Mouse (Mus musculus): ENCODE data around the gene Grik1. TPM values are rescaled to one million over a fixed set of nuclear protein-coding genes. Genes with fewer than 3 reads are reported as not detected.

Grik1 gene
- polyA plus RNA-seq, 1 experiment, result not detected

DNA sequence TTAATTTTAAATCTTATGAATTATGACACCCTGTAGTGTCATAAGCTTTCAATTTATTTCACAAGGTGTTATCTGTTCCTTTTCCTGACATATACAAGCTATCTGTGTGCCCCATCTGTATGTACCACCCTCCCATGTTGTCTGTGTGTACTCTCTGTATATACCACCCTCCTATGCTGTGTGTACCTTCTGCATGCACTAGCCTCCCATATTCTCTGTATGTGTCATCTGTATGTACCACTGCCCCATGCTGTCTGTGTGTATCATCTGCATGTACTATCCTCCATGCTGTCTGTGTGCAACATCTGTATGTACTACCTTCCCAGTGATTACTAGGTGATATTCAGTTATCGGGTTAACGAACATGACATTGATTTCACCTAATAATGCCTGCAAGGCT lies 148.5 kb downstream of the Grik1 start:
- H3K27me3 ChIP-seq (ENCODE audit: control insufficient read depth, insufficient read depth, low read length, poor library complexity, severe bottlenecking), result no peaks in the 10 kb centered on the region
- H3K9ac ChIP-seq (ENCODE audit: low read depth, poor library complexity, severe bottlenecking), result no peak overlapping the region
- no peaks in the 10 kb centered on the region for H3K9me3 ChIP-seq (replicated peaks; ENCODE audit: control insufficient read depth, insufficient read depth, low read length, poor library complexity, severe bottlenecking)
- TF ChIP-seq POLR2A (IDR thresholded peaks at IDR 0.05; ENCODE audit: insufficient read depth, low read length) (no peak), EP300 (IDR thresholded peaks at IDR 0.05; ENCODE audit: insufficient read depth, low read depth, low read length) (no peak), CTCF (IDR thresholded peaks at IDR 0.05; ENCODE audit: low read depth, low read length) (no peak)
- H3K4me3 ChIP-seq (ENCODE audit: low read depth, low read length), result no peak overlapping the region
- H3K4me1 ChIP-seq (ENCODE audit: control insufficient read depth, insufficient read depth, low read length), result no peaks in the 10 kb centered on the region
- H3K36me3 ChIP-seq (ENCODE audit: control insufficient read depth, insufficient read depth, low read length, poor library complexity, severe bottlenecking), result no peaks in the 10 kb centered on the region
- H3K27ac ChIP-seq (ENCODE audit: insufficient read depth, low read length), result no peak overlapping the region

DNA sequence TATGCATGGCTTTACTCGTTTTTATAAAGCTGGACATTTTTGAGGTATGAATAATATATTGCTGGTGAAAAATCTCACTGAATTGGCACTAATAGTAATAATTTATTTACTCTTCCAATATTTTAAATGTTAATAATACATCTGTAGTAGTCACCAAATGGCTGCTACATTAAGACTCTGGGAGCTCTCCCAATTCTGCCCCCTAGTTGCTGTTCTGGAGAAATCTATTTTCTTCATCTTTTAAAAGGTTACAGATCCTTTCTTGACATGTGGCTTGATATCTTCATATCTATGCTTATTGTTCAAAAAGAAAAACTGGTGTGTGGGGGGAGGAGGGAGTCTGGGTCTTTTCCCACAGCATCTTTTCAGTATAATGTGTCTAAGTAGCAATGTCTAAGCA lies 151.2 kb downstream of the Grik1 start:
- Histone ChIP-seq H3K4me1 (ENCODE audit: control insufficient read depth, insufficient read depth, low read length) (no peaks in the 10 kb centered on the region), H3K27ac (ENCODE audit: insufficient read depth, low read length) (no peak overlapping the region), H3K36me3 (ENCODE audit: control insufficient read depth, insufficient read depth, low read length, poor library complexity, severe bottlenecking) (no peaks in the 10 kb centered on the region), H3K9me3 (replicated peaks; ENCODE audit: control insufficient read depth, insufficient read depth, low read length, poor library complexity, severe bottlenecking) (no peaks in the 10 kb centered on the region), H3K27me3 (ENCODE audit: control insufficient read depth, insufficient read depth, low read length, poor library complexity, severe bottlenecking) (no peaks in the 10 kb centered on the region), H3K9ac (ENCODE audit: low read depth, poor library complexity, severe bottlenecking) (no peak overlapping the region), H3K4me3 (ENCODE audit: low read depth, low read length) (no peak overlapping the region)
- TF ChIP-seq POLR2A (IDR thresholded peaks at IDR 0.05; ENCODE audit: insufficient read depth, low read length) (no peak), EP300 (IDR thresholded peaks at IDR 0.05; ENCODE audit: insufficient read depth, low read depth, low read length) (no peak), CTCF (IDR thresholded peaks at IDR 0.05; ENCODE audit: low read depth, low read length) (no peak)

DNA sequence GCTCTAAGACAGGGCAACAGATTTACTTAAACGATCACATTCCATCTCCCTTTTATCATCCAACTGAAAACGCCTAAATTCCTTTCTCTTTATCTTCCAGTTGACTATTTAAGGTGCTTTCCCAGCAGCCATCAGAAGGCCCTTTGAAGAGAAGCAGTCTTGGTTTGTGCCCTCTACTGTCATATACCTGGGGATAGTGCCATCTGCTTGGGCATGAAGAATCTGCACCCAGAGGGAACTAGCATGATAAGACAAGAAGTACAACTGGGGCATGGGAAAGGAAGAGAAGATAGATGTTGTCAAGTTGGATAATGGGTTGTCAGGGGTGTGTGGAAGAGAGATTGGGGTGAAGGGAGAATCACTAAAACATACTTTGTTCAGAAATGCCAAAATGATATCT lies 157.1 kb downstream of the Grik1 start:
- H3K4me1 ChIP-seq (ENCODE audit: control insufficient read depth, insufficient read depth, low read length), result no peaks in the 10 kb centered on the region
- H3K9ac ChIP-seq (ENCODE audit: low read depth, poor library complexity, severe bottlenecking), result no peak overlapping the region
- H3K9me3 ChIP-seq (replicated peaks; ENCODE audit: control insufficient read depth, insufficient read depth, low read length, poor library complexity, severe bottlenecking), result no peaks in the 10 kb centered on the region
- H3K27ac ChIP-seq (ENCODE audit: insufficient read depth, low read length), result no peak overlapping the region
- no peaks in the 10 kb centered on the region; the same call in 1 of the 2 replicates for H3K27me3 ChIP-seq (ENCODE audit: control insufficient read depth, insufficient read depth, low read length, poor library complexity, severe bottlenecking)
- no peaks in the 10 kb centered on the region for H3K36me3 ChIP-seq (ENCODE audit: control insufficient read depth, insufficient read depth, low read length, poor library complexity, severe bottlenecking)
- TF ChIP-seq POLR2A (IDR thresholded peaks at IDR 0.05; ENCODE audit: insufficient read depth, low read length), result no peak
- TF ChIP-seq EP300 (IDR thresholded peaks at IDR 0.05; ENCODE audit: insufficient read depth, low read depth, low read length), result no peak
- TF ChIP-seq CTCF (IDR thresholded peaks at IDR 0.05; ENCODE audit: low read depth, low read length), result no peak
- no peak overlapping the region for H3K4me3 ChIP-seq (ENCODE audit: low read depth, low read length)

DNA sequence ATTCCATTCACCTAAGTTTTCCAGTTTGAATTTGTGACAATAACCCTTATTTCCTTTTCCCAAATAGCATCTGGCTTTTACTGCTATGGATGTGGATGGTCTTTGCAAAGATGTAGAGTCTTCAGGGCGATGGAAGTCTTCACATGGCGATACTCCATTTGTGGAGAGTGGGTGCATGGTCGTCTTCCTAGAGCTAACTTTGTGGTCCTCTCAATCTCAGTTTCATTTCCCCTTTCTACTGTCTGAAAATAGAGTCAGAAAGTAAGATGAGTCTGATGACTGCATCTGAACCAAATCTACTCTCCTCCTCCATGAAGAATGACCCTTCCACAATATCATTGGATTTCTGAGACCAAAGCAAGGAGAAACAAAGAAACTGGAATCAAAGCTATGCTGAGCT lies 159.0 kb downstream of the Grik1 start:
- H3K9me3 ChIP-seq (replicated peaks; ENCODE audit: control insufficient read depth, insufficient read depth, low read length, poor library complexity, severe bottlenecking), result no peaks in the 10 kb centered on the region
- H3K27me3 ChIP-seq (ENCODE audit: control insufficient read depth, insufficient read depth, low read length, poor library complexity, severe bottlenecking), result no peaks in the 10 kb centered on the region; the same call in 1 of the 2 replicates
- no peaks in the 10 kb centered on the region for H3K4me1 ChIP-seq (ENCODE audit: control insufficient read depth, insufficient read depth, low read length)
- no peak for TF ChIP-seq CTCF (IDR thresholded peaks at IDR 0.05; ENCODE audit: low read depth, low read length)
- TF ChIP-seq POLR2A (IDR thresholded peaks at IDR 0.05; ENCODE audit: insufficient read depth, low read length), result no peak
- TF ChIP-seq EP300 (IDR thresholded peaks at IDR 0.05; ENCODE audit: insufficient read depth, low read depth, low read length), result no peak
- H3K36me3 ChIP-seq (ENCODE audit: control insufficient read depth, insufficient read depth, low read length, poor library complexity, severe bottlenecking), result no peaks in the 10 kb centered on the region
- H3K27ac ChIP-seq (ENCODE audit: insufficient read depth, low read length), result no peak overlapping the region
- no peak overlapping the region for H3K9ac ChIP-seq (ENCODE audit: low read depth, poor library complexity, severe bottlenecking)
- H3K4me3 ChIP-seq (ENCODE audit: low read depth, low read length), result no peak overlapping the region

DNA sequence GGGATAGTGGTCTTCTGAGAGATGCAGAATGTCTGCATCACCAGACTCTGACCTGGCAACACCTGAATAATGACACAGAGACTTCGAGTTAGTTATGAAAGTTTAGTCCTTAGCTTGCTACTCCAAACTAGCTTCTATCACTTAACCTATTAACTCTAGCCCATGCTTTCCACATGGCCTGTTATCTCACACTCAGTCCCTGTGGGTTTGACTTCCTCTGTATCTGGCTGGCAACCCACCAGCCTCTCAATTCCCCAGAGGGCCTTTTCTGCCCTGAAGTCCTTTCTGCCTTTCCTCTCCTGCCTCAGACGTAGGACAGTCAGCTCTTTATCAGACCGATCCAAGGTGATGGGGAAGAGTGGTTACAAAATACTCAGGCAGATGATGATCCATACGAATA lies 165.0 kb downstream of the Grik1 start:
- no peaks in the 10 kb centered on the region for H3K4me1 ChIP-seq (ENCODE audit: control insufficient read depth, insufficient read depth, low read length)
- no peak overlapping the region for H3K27ac ChIP-seq (ENCODE audit: insufficient read depth, low read length)
- H3K27me3 ChIP-seq (ENCODE audit: control insufficient read depth, insufficient read depth, low read length, poor library complexity, severe bottlenecking), result no peaks in the 10 kb centered on the region
- no peak overlapping the region for H3K9ac ChIP-seq (ENCODE audit: low read depth, poor library complexity, severe bottlenecking)
- no peaks in the 10 kb centered on the region for H3K36me3 ChIP-seq (ENCODE audit: control insufficient read depth, insufficient read depth, low read length, poor library complexity, severe bottlenecking)
- TF ChIP-seq POLR2A (IDR thresholded peaks at IDR 0.05; ENCODE audit: insufficient read depth, low read length) (no peak), EP300 (IDR thresholded peaks at IDR 0.05; ENCODE audit: insufficient read depth, low read depth, low read length) (no peak), CTCF (IDR thresholded peaks at IDR 0.05; ENCODE audit: low read depth, low read length) (no peak)
- H3K4me3 ChIP-seq (ENCODE audit: low read depth, low read length), result no peak overlapping the region
- no peaks in the 10 kb centered on the region for H3K9me3 ChIP-seq (replicated peaks; ENCODE audit: control insufficient read depth, insufficient read depth, low read length, poor library complexity, severe bottlenecking)

DNA sequence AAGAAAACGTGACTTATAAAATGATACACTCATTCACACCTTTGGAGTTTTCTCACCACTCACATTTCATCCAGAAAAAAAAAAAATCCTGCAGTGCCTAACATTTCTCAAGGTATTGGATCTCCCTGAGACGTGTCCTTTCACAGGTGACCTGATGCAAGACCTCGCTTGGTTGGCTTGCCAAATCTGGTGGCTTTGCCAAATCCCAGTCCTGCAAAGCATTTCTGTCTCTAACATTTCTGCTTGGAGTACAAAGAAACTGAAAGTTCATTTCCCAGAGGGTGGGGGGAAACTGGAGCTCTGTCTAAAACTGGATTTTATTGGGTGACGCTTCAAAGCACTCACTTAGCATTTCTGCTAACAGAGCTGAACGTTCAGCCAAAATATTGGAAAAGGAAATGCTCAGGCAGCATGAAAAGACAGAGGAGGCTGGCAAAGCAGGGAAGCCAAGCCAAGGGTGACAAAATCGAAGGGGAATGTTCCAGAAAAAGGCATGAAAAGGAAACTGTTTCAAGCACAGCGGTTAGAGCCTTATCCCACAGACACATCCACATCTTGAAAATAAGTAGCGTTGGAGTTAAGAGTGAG lies 177.4 kb downstream of the Grik1 start:
- H3K9me3 ChIP-seq (replicated peaks; ENCODE audit: control insufficient read depth, insufficient read depth, low read length, poor library complexity, severe bottlenecking), result no peaks in the 10 kb centered on the region
- H3K4me1 ChIP-seq (ENCODE audit: control insufficient read depth, insufficient read depth, low read length), result no peaks in the 10 kb centered on the region
- H3K36me3 ChIP-seq (ENCODE audit: control insufficient read depth, insufficient read depth, low read length, poor library complexity, severe bottlenecking), result no peaks in the 10 kb centered on the region
- H3K27me3 ChIP-seq (ENCODE audit: control insufficient read depth, insufficient read depth, low read length, poor library complexity, severe bottlenecking), result no peaks in the 10 kb centered on the region
- H3K9ac ChIP-seq (ENCODE audit: low read depth, poor library complexity, severe bottlenecking), result no peak overlapping the region
- no peak overlapping the region for H3K27ac ChIP-seq (ENCODE audit: insufficient read depth, low read length)
- TF ChIP-seq CTCF (IDR thresholded peaks at IDR 0.05; ENCODE audit: low read depth, low read length), result no peak
- TF ChIP-seq EP300 (IDR thresholded peaks at IDR 0.05; ENCODE audit: insufficient read depth, low read depth, low read length), result no peak
- TF ChIP-seq POLR2A (IDR thresholded peaks at IDR 0.05; ENCODE audit: insufficient read depth, low read length), result no peak
- H3K4me3 ChIP-seq (ENCODE audit: low read depth, low read length), result no peak overlapping the region
